Mouse (Mus musculus) kidney, embryonic 14.5 days (tissue): ENCODE data around the gene Zbtb20. TPM values are rescaled to one million over a fixed set of nuclear protein-coding genes. Genes with fewer than 3 reads are reported as not detected.

Source experiments
- ATAC-seq: fragments of 200-750 bp; cut with Nextera tagmentation; 2 replicates; pipeline ENCODE4 v1.8.0; 2017; ENCODE audit warnings: moderate number of reproducible peaks, mild to moderate bottlenecking, moderate TSS enrichment, moderate library complexity; ENCODE audit not compliant: low FRiP score, low TSS enrichment
- H3K27ac ChIP-seq: fragments of 300-500 bp; sonication (generic); 2 replicates; pipeline ENCODE4 v1.5.1; 2014; ENCODE audit warnings: low read depth, mild to moderate bottlenecking, low read length, moderate library complexity, mixed read lengths
- H3K27me3 ChIP-seq: fragments of 300-500 bp; sonication (generic); 2 replicates; pipeline ENCODE4 v1.6.1; 2014; ENCODE audit warnings: mild to moderate bottlenecking, low read length; ENCODE audit not compliant: control insufficient read depth, insufficient read depth
- H3K36me3 ChIP-seq: fragments of 300-500 bp; sonication (generic); 2 replicates; pipeline ENCODE4 v1.6.1; 2014; ENCODE audit warnings: low read length, mixed read lengths; ENCODE audit not compliant: control insufficient read depth, insufficient read depth
- H3K4me1 ChIP-seq: fragments of 300-500 bp; sonication (generic); 2 replicates; pipeline ENCODE4 v1.6.1; 2014; ENCODE audit warnings: low read length, mixed read lengths; ENCODE audit not compliant: control insufficient read depth, insufficient read depth
- H3K4me2 ChIP-seq: fragments of 300-500 bp; sonication (generic); replicated peaks from 2 replicates; pipeline ENCODE4 v1.6.1; 2014; ENCODE audit warnings: low read depth, mild to moderate bottlenecking, low read length
- H3K4me3 ChIP-seq: fragments of 300-500 bp; sonication (generic); 2 replicates; pipeline ENCODE4 v1.5.1; 2014; ENCODE audit warnings: mild to moderate bottlenecking, low read length
- H3K9ac ChIP-seq: fragments of 300-500 bp; sonication (generic); 2 replicates; pipeline ENCODE4 v1.6.1; 2014; ENCODE audit warnings: low read depth, mild to moderate bottlenecking, low read length, moderate library complexity
- H3K9me3 ChIP-seq: fragments of 300-500 bp; sonication (generic); 2 replicates; pipeline ENCODE4 v1.6.1; 2016; ENCODE audit warnings: low read length; ENCODE audit not compliant: control insufficient read depth
- WGBS: fragments of 180-500 bp; shearing (Covaris S2); extraction: QIAGEN DNeasy Blood & Tissue Kit; methylation state at CpG from one replicate; pipeline ENCODE4 v1.1.7; 2014; 5-methylcytosine and 5-hydroxymethylcytosine counted together
- polyA plus RNA-seq: library from polyadenylated mRNA; unstranded; fragments of >200 nt; fragmentation: Nextera tagmentation; extraction: Ambion mirVana; gene quantifications from 2 replicates; pipeline ENCODE4 v1.2.1, GENCODE M21; 2014

Gene Zbtb20
- polyA plus RNA-seq, 1 experiment from 2014 or later: 43.3 TPM

DNA sequence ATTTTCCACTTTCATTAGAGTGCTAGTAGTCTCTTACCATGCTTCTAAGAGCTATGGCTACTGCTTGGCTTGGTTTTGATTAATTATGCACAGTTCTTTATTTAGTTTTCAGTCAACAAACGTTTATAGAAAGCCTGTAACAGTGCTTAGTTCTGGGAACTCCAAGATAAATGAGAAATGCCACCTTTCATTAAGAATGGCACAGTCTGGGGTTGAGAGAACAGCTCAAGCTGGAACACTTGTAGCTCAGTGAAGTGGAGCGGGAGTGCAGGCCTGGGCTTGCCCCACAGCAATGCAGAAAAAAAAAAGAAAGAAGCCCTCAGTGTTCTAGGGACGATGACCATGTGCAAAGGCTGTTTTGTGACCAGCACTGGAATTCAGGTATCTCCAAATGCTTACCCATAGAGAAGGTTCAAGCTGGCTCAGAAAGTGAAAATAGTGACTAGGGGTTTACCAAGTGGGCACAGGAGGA lies 589.7 kb downstream of the Zbtb20 start:
- Histone ChIP-seq H3K9ac (no peak overlapping the region), H3K27me3 (no peaks in the 10 kb centered on the region), H3K4me1 (peaks cover 14% of the 10 kb centered on the region), H3K4me2 (no peak overlapping the region), H3K9me3 (no peaks in the 10 kb centered on the region), H3K36me3 (no peaks in the 10 kb centered on the region), H3K4me3 (no peak overlapping the region), H3K27ac (no peak overlapping the region)
- 72% methylated on average over 3 of the region's 3 CpGs for WGBS
- ATAC-seq: no peak

GRCm38 (mm10) chr16:43465921-43466748 lies 590.5 kb downstream of the Zbtb20 start:
- H3K4me2 ChIP-seq: no peak overlapping the region
- H3K9ac ChIP-seq: no peak overlapping the region
- H3K4me1 ChIP-seq: peaks cover 14% of the 10 kb centered on the region
- no peaks in the 10 kb centered on the region for H3K36me3 ChIP-seq
- 91% methylated on average over 9 of the region's 9 CpGs for WGBS
- no peaks in the 10 kb centered on the region for H3K9me3 ChIP-seq
- H3K4me3 ChIP-seq: no peak overlapping the region
- H3K27ac ChIP-seq: no peak overlapping the region
- no peak for ATAC-seq
- no peaks in the 10 kb centered on the region for H3K27me3 ChIP-seq

- no peak overlapping the region for H3K4me2 ChIP-seq
- H3K27me3 ChIP-seq: no peaks in the 10 kb centered on the region
- H3K4me3 ChIP-seq: no peak overlapping the region
- H3K4me1 ChIP-seq: peaks cover 14% of the 10 kb centered on the region
- H3K9ac ChIP-seq: no peak overlapping the region
- H3K27ac ChIP-seq: no peak overlapping the region
- H3K36me3 ChIP-seq: no peaks in the 10 kb centered on the region
- WGBS: 84% methylated on average over 2 of the region's 2 CpGs
- ATAC-seq: no peak
- H3K9me3 ChIP-seq: no peaks in the 10 kb centered on the region
Observed at GRCm38 (mm10) chr16:43466749-43467065, 591.0 kb downstream of the Zbtb20 start.

DNA sequence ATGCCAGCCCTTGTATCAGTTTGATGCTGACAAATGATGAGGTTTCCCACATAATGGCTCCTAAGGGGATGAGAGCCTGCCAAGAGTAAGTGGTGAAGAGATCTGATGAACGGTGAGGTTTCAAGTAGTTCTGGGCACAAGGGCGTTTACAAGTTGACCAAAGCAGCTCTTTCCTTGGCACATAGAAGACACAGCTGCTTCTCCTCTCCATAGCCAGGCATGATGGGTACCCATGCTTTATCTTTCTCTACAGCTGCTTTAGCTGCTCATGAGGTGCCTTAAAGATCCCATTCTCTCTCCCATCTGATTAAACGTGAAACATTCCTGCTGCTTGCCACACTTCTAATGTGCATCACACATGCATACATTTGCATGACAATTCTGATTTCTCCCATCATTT lies 595.4 kb downstream of the Zbtb20 start:
- 89% methylated on average over 3 of the region's 3 CpGs for WGBS
- no peak for ATAC-seq

DNA sequence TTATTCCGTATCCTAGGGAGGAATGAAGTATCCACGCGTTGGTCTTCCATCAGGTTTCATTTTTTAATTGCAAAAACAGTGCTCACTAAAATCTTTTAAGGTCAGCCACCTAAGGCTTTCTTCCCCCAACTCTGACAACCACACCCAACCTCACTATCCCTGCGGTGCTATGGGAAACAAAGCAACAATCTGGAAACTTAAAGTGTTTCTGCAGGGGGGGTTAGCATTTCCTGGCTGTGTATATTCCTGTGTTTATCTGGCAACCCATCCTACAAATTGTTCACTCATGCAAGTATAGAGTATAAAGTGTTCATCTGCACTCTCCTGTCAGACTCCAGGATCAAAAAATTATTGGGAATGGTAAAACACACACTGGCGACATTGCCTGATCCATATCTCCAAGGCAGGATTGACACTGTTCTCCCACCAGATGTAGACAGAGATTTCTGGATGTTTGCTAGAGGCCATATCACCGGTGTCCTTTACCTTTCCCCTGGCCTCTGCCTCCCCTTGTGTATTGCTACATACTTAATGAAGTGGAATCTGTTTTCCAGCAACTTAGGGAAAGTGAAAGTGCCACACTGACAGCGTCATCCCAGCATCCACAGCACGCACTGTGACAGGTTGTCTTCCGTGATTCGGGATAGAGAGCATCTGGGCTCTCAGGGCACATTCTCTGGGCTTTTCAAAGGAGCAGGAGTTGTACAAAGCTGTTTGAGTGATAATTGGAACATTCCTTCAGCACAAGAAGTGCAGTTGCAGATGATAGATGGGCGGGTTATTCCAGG lies 599.5 kb downstream of the Zbtb20 start:
- Histone ChIP-seq H3K27ac (no peak overlapping the region), H3K27me3 (no peaks in the 10 kb centered on the region), H3K4me1 (no peaks in the 10 kb centered on the region), H3K9me3 (no peaks in the 10 kb centered on the region), H3K36me3 (no peaks in the 10 kb centered on the region), H3K9ac (no peak overlapping the region), H3K4me2 (no peak overlapping the region), H3K4me3 (no peak overlapping the region)
- ATAC-seq: no peak
- WGBS: 88% methylated on average over 11 of the region's 11 CpGs

More for the DNA sequence above, 595.4 kb downstream of the Zbtb20 start:
- no peaks in the 10 kb centered on the region for H3K27me3 ChIP-seq
- no peaks in the 10 kb centered on the region for H3K9me3 ChIP-seq
- H3K9ac ChIP-seq: no peak overlapping the region
- H3K4me2 ChIP-seq: no peak overlapping the region
- no peaks in the 10 kb centered on the region for H3K36me3 ChIP-seq
- H3K4me1 ChIP-seq: no peaks in the 10 kb centered on the region
- H3K27ac ChIP-seq: no peak overlapping the region
- H3K4me3 ChIP-seq: no peak overlapping the region

DNA sequence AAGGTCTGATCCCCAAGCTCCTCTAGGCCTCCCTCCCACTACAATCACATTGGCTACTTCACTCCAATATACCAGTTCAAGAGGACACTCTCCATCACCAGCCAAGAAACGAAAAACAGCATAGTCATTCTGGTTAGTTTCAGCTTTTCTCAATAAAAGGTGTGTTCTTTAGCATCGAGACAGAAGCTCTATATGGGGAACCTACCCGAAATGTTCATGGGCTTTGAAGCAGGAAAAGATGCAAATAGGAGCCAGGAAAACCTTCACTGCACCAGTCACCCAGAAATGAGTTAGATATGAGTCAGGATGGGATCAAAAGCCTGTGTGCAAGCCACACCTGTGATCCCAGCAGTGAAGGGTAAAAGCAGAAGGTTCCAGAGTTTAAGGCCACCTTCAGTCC lies 601.2 kb downstream of the Zbtb20 start:
- H3K9ac ChIP-seq: no peak overlapping the region
- WGBS: 84% methylated on average over 3 of the region's 3 CpGs

GRCm38 (mm10) chr16:43478352-43478751 lies 602.7 kb downstream of the Zbtb20 start:
- Histone ChIP-seq H3K4me3 (no peak overlapping the region), H3K9me3 (no peaks in the 10 kb centered on the region), H3K36me3 (no peaks in the 10 kb centered on the region), H3K4me1 (no peaks in the 10 kb centered on the region), H3K4me2 (no peak overlapping the region), H3K9ac (no peak overlapping the region), H3K27me3 (no peaks in the 10 kb centered on the region), H3K27ac (no peak overlapping the region)
- 86% methylated on average over 1 of the region's 1 CpGs for WGBS
- no peak for ATAC-seq

More for the DNA sequence above, 601.2 kb downstream of the Zbtb20 start:
- no peak for ATAC-seq
- H3K4me1 ChIP-seq: no peaks in the 10 kb centered on the region
- no peak overlapping the region for H3K4me3 ChIP-seq
- no peak overlapping the region for H3K27ac ChIP-seq
- H3K27me3 ChIP-seq: no peaks in the 10 kb centered on the region
- H3K4me2 ChIP-seq: no peak overlapping the region
- no peaks in the 10 kb centered on the region for H3K36me3 ChIP-seq
- no peaks in the 10 kb centered on the region for H3K9me3 ChIP-seq

GRCm38 (mm10) chr16:43480532-43480931 lies 604.9 kb downstream of the Zbtb20 start:
- H3K4me3 ChIP-seq: no peak overlapping the region
- H3K9me3 ChIP-seq: no peaks in the 10 kb centered on the region
- H3K4me1 ChIP-seq: no peaks in the 10 kb centered on the region
- 61% methylated on average over 6 of the region's 6 CpGs for WGBS
- H3K9ac ChIP-seq: no peak overlapping the region
- no peak overlapping the region for H3K27ac ChIP-seq
- H3K36me3 ChIP-seq: no peaks in the 10 kb centered on the region
- ATAC-seq: no peak
- no peak overlapping the region for H3K4me2 ChIP-seq
- no peaks in the 10 kb centered on the region for H3K27me3 ChIP-seq

DNA sequence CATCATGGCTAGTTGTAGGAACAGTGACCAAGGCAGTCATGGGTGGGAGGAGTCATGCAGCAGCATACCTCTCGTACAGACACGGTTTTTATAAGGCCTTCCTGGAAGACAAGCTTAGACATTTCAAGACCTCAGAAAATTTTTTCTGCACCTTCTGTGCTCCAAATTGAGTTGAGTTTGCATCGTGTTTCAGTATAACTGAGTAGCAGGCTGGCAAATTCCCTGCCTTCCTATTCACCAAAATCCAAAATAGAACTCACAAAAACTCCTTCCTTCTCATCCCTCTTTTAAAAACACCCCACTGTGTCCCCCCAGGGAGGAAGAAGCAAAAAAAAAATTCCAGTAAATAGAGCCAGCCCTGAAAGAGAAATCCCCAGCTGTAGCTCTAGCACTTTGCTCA lies 606.4 kb downstream of the Zbtb20 start:
- Histone ChIP-seq H3K9ac (no peak overlapping the region), H3K4me3 (no peak overlapping the region), H3K27me3 (no peaks in the 10 kb centered on the region), H3K9me3 (no peaks in the 10 kb centered on the region), H3K27ac (no peak overlapping the region), H3K36me3 (no peaks in the 10 kb centered on the region), H3K4me2 (no peak overlapping the region), H3K4me1 (no peaks in the 10 kb centered on the region)
- ATAC-seq: no peak
- whole genome bisulfite sequencing: 67% methylated on average over 3 of the region's 3 CpGs
